Mouse (Mus musculus): ENCODE results near the gene Apoa5. TPM values are rescaled to one million over a fixed set of nuclear protein-coding genes. Genes with fewer than 3 reads are reported as not detected.

Gene Apoa5
- total RNA-seq, 2 experiments from 2014 or later = not detected

DNA sequence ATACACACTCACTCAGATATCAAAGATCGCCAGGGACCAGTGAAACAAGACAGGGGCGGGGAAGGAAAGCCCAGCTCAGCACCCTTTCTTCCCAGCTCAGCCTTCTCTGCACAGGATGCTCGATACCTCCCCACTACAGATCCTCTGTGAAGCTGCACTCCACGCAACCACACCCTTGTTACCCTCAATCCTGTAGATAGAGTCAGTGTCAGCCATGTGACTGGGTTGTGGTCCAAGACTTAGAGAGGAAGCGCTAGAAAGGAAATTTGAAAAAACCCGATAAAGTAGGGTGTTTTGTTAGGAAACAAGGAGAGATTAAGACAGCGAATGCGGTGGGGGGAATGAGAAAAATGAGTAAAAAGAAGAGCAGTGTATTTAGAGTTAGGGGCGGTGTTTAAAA is 3.6 kb downstream of the Apoa5 start:
- no peak overlapping the region for H3K27ac ChIP-seq
- no peak for DNase-seq (ENCODE audit: extremely low spot score in 1 of 2, low spot score in 2 of 2)
- intact Hi-C loops (cut with DNase I) = no loop called here
- no peak for TF ChIP-seq CTCF (IDR thresholded peaks at IDR 0.05)
- H3K4me3 ChIP-seq = no peak overlapping the region

DNA sequence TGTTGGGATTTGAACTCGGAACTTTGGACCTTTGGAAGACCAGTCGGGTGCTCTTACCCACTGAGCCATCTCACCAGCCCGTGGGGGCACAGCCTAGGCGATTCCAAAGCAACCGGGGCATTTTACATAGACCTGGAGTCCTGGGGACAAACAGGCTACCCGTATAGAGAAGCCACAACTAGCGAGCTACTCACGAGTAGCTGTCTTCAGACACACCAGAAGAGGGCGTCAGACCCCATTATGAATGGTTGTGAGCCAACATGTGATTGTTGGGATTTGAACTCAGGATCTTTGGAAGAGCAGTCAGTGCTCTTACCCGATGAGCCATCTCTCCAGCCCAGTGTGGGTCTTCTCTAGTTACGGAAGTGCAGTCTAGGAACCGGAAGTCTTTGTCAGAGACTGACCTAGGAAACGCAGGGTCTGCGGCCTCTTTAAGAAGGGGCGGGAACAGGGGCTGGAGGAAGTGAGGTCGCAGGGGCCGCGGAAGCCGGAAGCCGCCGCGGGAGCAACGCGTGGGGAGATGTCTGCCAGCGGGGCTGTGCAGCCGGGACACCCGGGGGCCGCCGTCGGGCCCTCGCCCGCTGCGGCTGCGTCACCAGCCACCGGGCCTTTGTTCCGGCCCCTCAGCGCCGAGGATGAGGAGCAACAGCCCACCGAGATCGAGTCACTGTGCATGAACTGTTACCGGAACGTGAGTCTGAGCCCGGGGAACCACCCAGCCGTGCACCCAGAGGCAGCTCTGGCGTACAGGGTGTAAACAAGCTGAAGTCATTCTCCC is 4.4 kb downstream of the Apoa5 start, which contains the start of gene Zpr1:
TSS of gene Zpr1 (plus strand) at position 388 of the 778 bp plus-strand sequence.
- DNase-seq (ENCODE audit: extremely low spot score in 1 of 2, low spot score in 2 of 2) = peak; percentile 85 to 86
- TF ChIP-seq CTCF (IDR thresholded peaks at IDR 0.05) = peak; percentile 48
- intact Hi-C loops (cut with DNase I) = loop anchor here (1.0 kb wide), 1 partner anchor 9 kb away; no protein-coding TSS in a partner anchor
- Histone ChIP-seq H3K4me3 (peak within 1 kb of the TSS; percentile 57), H3K27ac (peak within 1 kb of the TSS; percentile 63)

DNA sequence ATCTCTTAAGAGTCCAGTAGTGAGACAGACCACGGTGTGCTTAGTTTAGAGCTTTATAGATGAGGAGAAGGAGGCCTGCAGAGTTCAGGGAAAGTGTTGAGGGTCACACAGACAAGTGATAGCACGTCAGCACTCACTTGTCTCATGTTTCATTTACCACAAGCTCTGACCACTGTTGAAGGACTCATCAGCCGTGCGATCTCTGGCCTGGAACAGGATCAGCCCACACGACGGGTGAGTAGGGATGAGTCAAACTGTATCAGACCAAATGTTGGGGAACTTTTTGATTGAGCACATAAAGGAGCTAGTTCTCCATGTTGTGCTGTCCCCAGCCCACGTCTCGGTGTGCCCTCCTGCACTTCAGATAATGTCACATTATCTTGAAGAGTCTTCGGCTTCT is 6.1 kb downstream of the Apoa5 start:
- no peak for TF ChIP-seq CTCF (IDR thresholded peaks at IDR 0.05)
- H3K27ac ChIP-seq = no peak overlapping the region
- intact Hi-C loops (cut with DNase I) = no loop called here
- no peak for DNase-seq (ENCODE audit: extremely low spot score in 1 of 2, low spot score in 2 of 2)
- H3K4me3 ChIP-seq = no peak overlapping the region

DNA sequence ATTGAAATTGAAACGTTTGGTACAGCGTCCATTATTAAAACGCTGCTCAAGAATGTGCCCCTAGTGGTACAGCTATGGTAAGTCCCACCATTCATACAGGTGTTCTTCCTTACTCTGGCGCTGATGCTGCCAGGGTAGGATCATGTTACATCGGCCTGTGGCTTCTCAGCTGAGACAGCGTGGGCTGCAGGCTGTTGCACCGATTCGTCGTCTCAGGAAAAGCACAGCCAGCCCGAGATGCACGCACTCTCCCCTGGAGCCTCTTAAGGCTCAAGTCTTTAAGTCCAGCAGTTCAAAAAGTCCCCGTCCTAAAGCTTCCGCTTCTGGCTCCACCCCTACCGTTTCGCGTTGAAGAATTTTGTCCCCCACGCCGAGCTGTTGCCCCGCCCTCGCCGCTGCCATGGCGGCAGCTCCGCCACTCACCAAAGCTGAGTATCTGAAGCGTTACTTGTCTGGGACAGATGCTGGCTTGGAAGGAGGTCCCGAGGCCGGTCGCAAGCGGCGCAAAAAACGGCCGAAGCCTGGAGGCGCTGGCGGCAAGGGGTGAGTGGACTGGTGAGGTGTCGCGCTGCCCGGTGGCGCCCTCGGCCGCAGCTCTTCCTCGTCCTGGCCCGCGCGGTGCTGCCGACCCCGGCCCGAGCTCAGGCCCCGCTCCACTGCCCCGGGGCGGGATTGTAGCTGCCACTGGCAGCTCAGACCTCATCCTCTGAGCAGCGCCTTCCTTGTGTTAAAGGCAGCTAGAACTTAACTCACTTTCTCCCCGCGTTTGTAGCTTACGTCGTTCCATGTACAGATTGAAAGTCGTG is 14.4 kb downstream of the Apoa5 start, which contains the start of gene Bud13:
TSS of gene Bud13 (plus strand) at position 378 of the 806 bp plus-strand sequence.
- intact Hi-C loops (cut with DNase I) = loop anchor here (1.0 kb wide), 1 partner anchor 10 kb away; the partner anchor contains the start of gene Zpr1
- Histone ChIP-seq H3K27ac (peak within 1 kb of the TSS; percentile 84), H3K4me3 (peak within 1 kb of the TSS; percentile 83)
- peak; percentile 90 to 96 for DNase-seq (ENCODE audit: extremely low spot score in 1 of 2, low spot score in 2 of 2)
- peak; percentile 61 for TF ChIP-seq CTCF (IDR thresholded peaks at IDR 0.05)

DNA sequence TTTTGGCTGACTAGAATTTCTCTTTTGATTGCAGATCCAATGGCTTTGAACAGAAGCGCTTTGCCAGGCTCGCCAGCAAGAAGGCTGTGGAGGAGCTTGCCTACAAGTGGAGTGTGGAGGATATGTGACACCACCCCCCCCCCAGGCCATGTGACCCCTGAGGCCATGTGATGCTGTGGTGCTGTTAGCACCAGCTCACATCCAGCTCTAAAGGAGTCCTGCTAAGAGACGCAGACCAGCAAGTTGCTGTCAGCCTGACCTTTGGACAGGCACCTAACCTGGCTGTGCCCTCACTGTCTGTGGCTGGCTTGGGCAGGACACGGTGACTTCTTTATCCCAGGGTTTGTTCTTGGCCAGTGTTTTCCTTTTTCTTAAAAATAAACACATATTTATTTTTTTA is 29.9 kb downstream of the Apoa5 start:
- TF ChIP-seq CTCF (IDR thresholded peaks at IDR 0.05) = no peak
- intact Hi-C loops (cut with DNase I) = no loop called here

DNA sequence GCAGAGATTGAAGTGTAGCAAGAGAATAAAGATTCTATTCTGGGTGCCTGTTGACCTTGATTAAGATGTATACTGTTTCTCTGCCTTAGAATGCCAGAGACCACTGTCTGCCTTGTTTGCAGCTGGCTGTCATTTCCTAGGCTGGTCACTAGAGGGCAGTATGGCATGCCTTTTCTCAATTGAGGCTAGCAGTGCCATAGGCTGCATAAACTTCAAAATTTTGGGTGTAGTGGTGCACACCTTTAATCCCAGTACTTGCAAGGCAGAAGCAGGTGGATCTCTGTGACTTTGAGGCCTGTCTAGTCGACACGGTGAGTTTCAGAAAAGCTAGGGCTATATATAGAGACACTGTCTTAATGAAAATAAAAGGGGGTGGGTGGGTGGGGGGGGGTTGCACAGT is 33.7 kb downstream of the Apoa5 start:
- peak; percentile 97 for TF ChIP-seq CTCF (IDR thresholded peaks at IDR 0.05)
- Histone ChIP-seq H3K4me3 (no peak overlapping the region), H3K27ac (no peak overlapping the region)
- intact Hi-C loops (cut with DNase I) = no loop called here
- DNase-seq (ENCODE audit: extremely low spot score in 1 of 2, low spot score in 2 of 2) = peak; percentile 43 to 68

More for the DNA sequence above, 29.9 kb downstream of the Apoa5 start:
- no peak for DNase-seq (ENCODE audit: extremely low spot score in 1 of 2, low spot score in 2 of 2)
- Histone ChIP-seq H3K4me3 (no peak overlapping the region), H3K27ac (no peak overlapping the region)

DNA sequence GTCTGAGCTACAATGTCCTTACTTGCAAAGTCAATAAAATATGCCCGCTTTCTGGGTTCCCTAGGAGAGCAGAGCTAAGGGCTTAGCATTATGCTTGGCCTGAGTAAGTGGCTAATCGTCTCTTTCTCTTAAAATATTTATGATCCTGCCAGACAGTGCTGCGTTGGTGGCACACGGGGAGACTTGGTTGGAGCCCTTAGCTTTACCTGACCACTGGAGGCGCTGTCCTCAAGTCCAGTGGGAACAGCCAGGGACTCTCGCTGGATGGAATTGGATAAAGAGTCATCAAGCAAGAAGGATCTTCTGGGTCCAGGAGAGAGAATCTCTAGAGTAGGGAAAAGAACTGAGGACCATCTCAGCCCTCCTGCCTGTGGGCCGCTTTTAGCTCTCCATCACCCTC is 40.7 kb downstream of the Apoa5 start:
- intact Hi-C loops (cut with DNase I) = no loop called here
- H3K27ac ChIP-seq = no peak overlapping the region
- DNase-seq (ENCODE audit: extremely low spot score in 1 of 2, low spot score in 2 of 2) = no peak
- no peak overlapping the region for H3K4me3 ChIP-seq
- TF ChIP-seq CTCF (IDR thresholded peaks at IDR 0.05) = peak; percentile 51

DNA sequence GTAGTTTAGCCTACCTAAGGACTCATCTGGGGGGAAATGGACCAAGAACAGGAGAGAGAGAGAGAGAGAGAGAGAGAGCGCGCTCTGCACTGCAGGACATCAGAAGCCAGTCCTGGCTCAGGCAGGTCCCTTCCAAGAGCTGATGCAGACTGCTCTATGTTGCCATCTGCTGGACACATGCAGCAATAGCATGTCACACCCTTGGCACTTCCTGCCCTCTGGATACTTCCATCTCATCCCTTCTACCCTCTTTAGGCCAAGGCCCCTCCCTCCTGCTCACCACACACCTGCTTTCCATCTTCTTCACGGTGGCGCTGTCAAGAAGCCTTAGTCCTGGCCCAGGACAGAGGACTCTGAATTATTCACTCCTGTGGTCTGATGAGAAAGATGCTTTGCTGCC is 46.1 kb downstream of the Apoa5 start:
- peak; percentile 58 to 70 for DNase-seq (ENCODE audit: extremely low spot score in 1 of 2, low spot score in 2 of 2)
- no peak overlapping the region for H3K4me3 ChIP-seq
- intact Hi-C loops (cut with DNase I) = no loop called here
- H3K27ac ChIP-seq = no peak overlapping the region
- peak; percentile 91 for TF ChIP-seq CTCF (IDR thresholded peaks at IDR 0.05)

DNA sequence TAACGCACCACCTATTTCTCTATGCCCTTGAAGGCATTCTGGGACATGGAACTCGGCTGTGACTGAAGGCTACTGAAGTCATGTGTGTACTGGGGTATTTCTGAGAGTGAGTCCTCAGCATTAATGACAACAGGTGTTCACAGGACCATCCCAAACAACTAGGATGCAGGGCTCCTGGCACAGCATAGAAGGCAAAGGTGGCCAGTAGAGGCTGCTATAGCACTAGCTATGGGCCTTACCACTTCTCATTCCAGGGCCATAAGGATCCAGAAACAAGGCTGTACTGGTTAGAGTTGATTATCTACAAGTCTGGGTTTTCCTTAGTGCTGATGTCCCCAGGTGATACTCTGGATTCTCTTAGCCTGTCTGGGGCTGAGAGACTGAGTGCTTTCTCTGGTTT is 46.5 kb downstream of the Apoa5 start:
- no peak for TF ChIP-seq CTCF (IDR thresholded peaks at IDR 0.05)

DNA sequence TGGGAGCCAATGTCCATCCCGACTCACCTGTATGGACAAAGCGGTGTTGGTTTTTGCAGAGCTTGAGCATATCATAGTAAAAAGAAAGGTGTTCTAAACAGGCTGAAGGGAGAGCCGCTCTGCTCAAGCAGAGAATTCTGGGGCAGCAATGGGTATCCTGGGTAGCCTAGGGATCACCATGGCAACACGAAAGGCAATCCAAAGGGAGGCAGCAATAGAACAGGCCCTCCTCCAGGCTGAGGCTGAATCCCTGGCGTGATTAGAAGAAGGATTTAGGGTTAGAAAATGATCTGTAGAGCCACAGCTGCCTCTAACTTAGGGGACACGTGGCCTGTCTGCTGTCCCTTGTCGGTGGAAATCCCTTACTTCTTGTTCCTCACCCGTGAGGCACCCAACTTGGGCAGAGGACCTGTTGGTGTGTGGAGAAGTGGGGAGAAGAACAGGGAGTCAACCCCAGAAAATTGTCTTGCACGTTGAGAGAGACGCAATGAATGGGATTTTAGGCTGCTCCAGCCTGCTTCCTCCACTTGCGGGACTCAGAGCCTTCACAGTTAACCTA is 47.5 kb downstream of the Apoa5 start:
- TF ChIP-seq CTCF (IDR thresholded peaks at IDR 0.05) = no peak
- peak; percentile 33 to 54 for DNase-seq (ENCODE audit: extremely low spot score in 1 of 2, low spot score in 2 of 2)
- H3K27ac ChIP-seq = peak overlapping the region; percentile 64
- no peak overlapping the region for H3K4me3 ChIP-seq
- intact Hi-C loops (cut with DNase I) = no loop called here

More for the DNA sequence above, 46.5 kb downstream of the Apoa5 start:
- Histone ChIP-seq H3K27ac (peak overlapping the region; percentile 64; the same call in 1 of the 2 replicates), H3K4me3 (no peak overlapping the region)
- no peak for DNase-seq (ENCODE audit: extremely low spot score in 1 of 2, low spot score in 2 of 2)
- intact Hi-C loops (cut with DNase I) = no loop called here

DNA sequence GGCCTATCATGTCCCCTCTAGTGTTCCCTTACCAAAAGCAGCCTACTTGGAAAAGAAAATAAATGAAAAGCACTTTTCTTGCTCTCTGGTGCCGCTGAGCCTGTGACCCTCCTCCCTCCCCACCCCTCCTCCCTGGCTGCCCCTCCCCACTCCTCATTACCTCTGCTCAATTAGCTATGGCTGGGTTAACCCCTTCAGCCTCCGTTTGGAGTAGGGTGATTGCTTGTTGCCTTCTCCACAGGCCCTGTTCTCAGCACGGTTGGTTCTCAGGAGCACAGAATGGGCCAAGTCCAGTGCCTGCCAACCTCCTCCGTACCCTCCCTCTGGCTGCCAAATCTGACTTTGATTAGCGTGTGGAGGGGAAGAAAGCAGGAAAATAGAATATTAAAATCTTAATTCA is 48.0 kb downstream of the Apoa5 start:
- DNase-seq (ENCODE audit: extremely low spot score in 1 of 2, low spot score in 2 of 2) = no peak
- Histone ChIP-seq H3K4me3 (no peak overlapping the region), H3K27ac (peak overlapping the region; percentile 16)
- TF ChIP-seq CTCF (IDR thresholded peaks at IDR 0.05) = no peak
- intact Hi-C loops (cut with DNase I) = no loop called here

DNA sequence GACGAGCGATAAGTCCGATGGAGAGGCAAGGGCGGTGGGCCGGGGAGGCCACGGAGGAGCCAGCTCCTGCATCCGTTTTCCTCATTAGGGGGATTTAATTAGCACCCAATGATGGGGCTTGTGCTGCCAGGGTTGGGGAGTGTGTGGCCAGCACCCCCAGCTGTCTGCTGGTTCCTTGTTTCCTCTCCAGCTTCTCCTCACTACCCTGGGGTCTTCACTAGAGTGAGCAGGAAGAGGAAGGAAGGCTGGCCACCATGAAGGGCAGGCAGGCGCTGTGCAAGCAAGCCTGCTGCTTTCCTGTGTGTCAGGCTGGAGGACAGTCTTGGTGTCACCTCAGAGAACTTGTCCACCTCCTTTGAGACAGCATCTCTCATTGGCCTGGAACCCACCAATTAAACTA is 48.5 kb downstream of the Apoa5 start:
- TF ChIP-seq CTCF (IDR thresholded peaks at IDR 0.05) = no peak
- no peak for DNase-seq (ENCODE audit: extremely low spot score in 1 of 2, low spot score in 2 of 2)
- Histone ChIP-seq H3K4me3 (no peak overlapping the region), H3K27ac (no peak overlapping the region; the same call in 1 of the 2 replicates)
- intact Hi-C loops (cut with DNase I) = no loop called here

Measured in left cerebral cortex, adult 2 months (tissue).